11 mouse cellular contexts compared by ENCODE assay signal in the genomic region with DNA sequence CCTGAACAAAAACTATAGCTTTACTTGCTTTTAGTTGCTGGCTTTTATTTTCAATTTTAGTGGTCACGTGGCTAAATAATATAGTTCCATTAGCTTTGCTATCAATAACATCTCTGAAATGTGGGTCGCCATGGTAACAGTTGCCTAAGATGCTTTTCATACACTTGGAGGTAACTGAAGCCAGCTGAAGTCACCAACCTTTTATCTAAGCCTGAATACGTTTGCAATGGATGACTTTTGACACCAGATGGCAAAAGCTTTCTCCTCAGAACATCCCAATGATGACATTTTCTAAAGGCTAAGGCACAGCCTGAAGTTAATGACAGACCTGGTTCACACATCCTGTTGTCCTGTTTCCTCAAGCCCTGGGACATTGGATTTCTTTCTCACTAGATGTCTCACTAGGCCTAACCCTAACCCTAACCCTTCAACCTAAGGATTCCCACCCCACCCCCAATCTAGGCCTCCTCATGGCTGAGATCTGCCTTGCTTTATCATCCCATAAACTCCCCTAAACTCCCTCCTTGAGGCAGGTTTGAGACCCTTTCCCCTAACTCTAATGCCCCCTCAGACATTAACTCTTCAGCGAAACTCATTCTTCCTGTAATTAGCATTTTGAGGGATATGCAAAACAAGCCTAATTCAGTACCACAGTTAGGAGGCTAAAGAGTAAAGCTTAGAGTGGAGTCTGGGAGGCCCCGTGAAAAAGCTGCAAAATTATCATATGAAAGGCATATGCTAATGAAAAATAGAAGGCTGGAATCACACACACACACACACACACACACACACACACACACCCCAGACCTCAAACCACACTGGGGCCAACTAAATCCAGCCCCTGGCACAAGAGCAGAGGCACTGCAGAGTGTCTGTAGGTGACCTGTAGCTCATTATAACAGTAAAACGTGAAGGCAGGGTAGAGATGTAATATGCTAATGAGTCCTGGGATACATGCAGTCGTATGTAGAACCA.
DNase-seq lines count a peak whose midpoint lies in the region; ATAC-seq and TF ChIP-seq lines count a peak whose summit lies in the region.
"Had no signal": no experiment of that assay in that cellular context is flagged by ENCODE, and none has a peak within 500 bp of the region (broad histone marks: within the 10 kb centered on the region; RNA-seq: fewer than 3 reads in every experiment).

No protein-coding gene starts in this region.

- no peaks in the 10 kb centered on the region for H3K9me3 ChIP-seq in neural tube, embryonic 11.5 days (ENCODE audit: control insufficient read depth, low read length)
- H3K9me3 ChIP-seq in neural tube, embryonic 15.5 days (replicated peaks): no peaks in the 10 kb centered on the region
- H3K9me3 ChIP-seq in embryonic facial prominence, embryonic 10.5 days: no peaks in the 10 kb centered on the region
- no peaks in the 10 kb centered on the region for H3K9me3 ChIP-seq in hindbrain, embryonic 14.5 days (ENCODE audit: control insufficient read depth, low read length)
- H3K9me3 ChIP-seq: megakaryocyte, embryonic 14.5 days had no signal

- H3K36me3 ChIP-seq in neural tube, embryonic 11.5 days (ENCODE audit: control insufficient read depth, insufficient read depth, low read length): no peaks in the 10 kb centered on the region
- no peaks in the 10 kb centered on the region for H3K36me3 ChIP-seq in neural tube, embryonic 15.5 days
- H3K36me3 ChIP-seq in embryonic facial prominence, embryonic 10.5 days (replicated peaks): no peaks in the 10 kb centered on the region
- H3K36me3 ChIP-seq in hindbrain, embryonic 14.5 days (replicated peaks; ENCODE audit: control insufficient read depth, insufficient read depth): no peaks in the 10 kb centered on the region
- H3K36me3 ChIP-seq in kidney, adult 2 months (ENCODE audit: control insufficient read depth, insufficient read depth, low read length): no peaks in the 10 kb centered on the region

- WGBS in neural tube, embryonic 11.5 days: 39% methylated on average over 7 of the region's 7 CpGs
- 28% methylated on average over 7 of the region's 7 CpGs for WGBS in neural tube, embryonic 15.5 days
- WGBS in embryonic facial prominence, embryonic 10.5 days: 43% methylated on average over 7 of the region's 7 CpGs
- WGBS in hindbrain, embryonic 14.5 days: 24% methylated on average over 7 of the region's 7 CpGs
- WGBS in kidney, adult 2 months: 63% methylated on average over 7 of the region's 7 CpGs

- no peak overlapping the region for H3K9ac ChIP-seq in neural tube, embryonic 11.5 days (ENCODE audit: low read length)
- no peak overlapping the region for H3K9ac ChIP-seq in neural tube, embryonic 15.5 days (replicated peaks)
- H3K9ac ChIP-seq in hindbrain, embryonic 14.5 days: no peak overlapping the region

- 0 out of 2 replicates have a peak overlapping the region, but pooled peaks have one; percentile 3 for H3K27ac ChIP-seq in neural tube, embryonic 11.5 days (ENCODE audit: low read depth, low read length)
- H3K27ac ChIP-seq in neural tube, embryonic 15.5 days (replicated peaks): no peak overlapping the region
- peak overlapping the region; percentile 59; the same call in 1 of the 2 replicates for H3K27ac ChIP-seq in embryonic facial prominence, embryonic 10.5 days (replicated peaks)
- no peak overlapping the region for H3K27ac ChIP-seq in hindbrain, embryonic 14.5 days
- H3K27ac ChIP-seq in kidney, adult 2 months (ENCODE audit: insufficient read depth, low read depth, low read length): no peak overlapping the region

- peak; percentile 25 for DNase-seq in neural tube, embryonic 11.5 days (ENCODE audit: low spot score)
- DNase-seq in embryonic facial prominence, embryonic 10.5 days (ENCODE audit: low spot score): no peak
- DNase-seq in hindbrain, embryonic 14.5 days (ENCODE audit: low spot score): peak; percentile 55
- DNase-seq in thymus, postnatal 0 days (ENCODE audit: low spot score): no peak
- no peak for DNase-seq in spleen, postnatal 36 days (ENCODE audit: low spot score in 2 of 2)
- DNase-seq in right cerebral cortex, postnatal 25 days: no peak
- no peak for DNase-seq in kidney, adult 2 months
- DNase-seq: right cerebral cortex, postnatal 14 days; thymus, postnatal 25 days had no signal

- H3K4me2 ChIP-seq in neural tube, embryonic 11.5 days (ENCODE audit: low read depth): no peak overlapping the region
- no peak overlapping the region for H3K4me2 ChIP-seq in neural tube, embryonic 15.5 days
- H3K4me2 ChIP-seq in hindbrain, embryonic 14.5 days (replicated peaks): 0 out of 2 replicates have a peak overlapping the region, but pooled peaks have one; percentile 1

- no peaks in the 10 kb centered on the region for H3K4me1 ChIP-seq in neural tube, embryonic 11.5 days (ENCODE audit: control insufficient read depth, insufficient read depth, low read length)
- peaks cover 25% of the 10 kb centered on the region; the same call in 1 of the 2 replicates for H3K4me1 ChIP-seq in neural tube, embryonic 15.5 days
- peaks cover 21% of the 10 kb centered on the region for H3K4me1 ChIP-seq in embryonic facial prominence, embryonic 10.5 days
- H3K4me1 ChIP-seq in hindbrain, embryonic 14.5 days (replicated peaks; ENCODE audit: control insufficient read depth, insufficient read depth, low read length): peaks cover 16% of the 10 kb centered on the region
- no peaks in the 10 kb centered on the region for H3K4me1 ChIP-seq in kidney, adult 2 months (ENCODE audit: control insufficient read depth, insufficient read depth, low read length)

- no peak for TF ChIP-seq POLR2A in kidney, adult 2 months (IDR thresholded peaks at IDR 0.05; ENCODE audit: low read depth, low read length)

- H3K27me3 ChIP-seq in neural tube, embryonic 11.5 days (ENCODE audit: control insufficient read depth, insufficient read depth, low read length): no peaks in the 10 kb centered on the region
- H3K27me3 ChIP-seq in neural tube, embryonic 15.5 days (replicated peaks): no peaks in the 10 kb centered on the region; the same call in 1 of the 2 replicates
- H3K27me3 ChIP-seq in embryonic facial prominence, embryonic 10.5 days (replicated peaks; ENCODE audit: low read depth, poor library complexity, severe bottlenecking): peaks cover 27% of the 10 kb centered on the region
- H3K27me3 ChIP-seq in hindbrain, embryonic 14.5 days (ENCODE audit: control insufficient read depth, insufficient read depth, low read length): no peaks in the 10 kb centered on the region
- H3K27me3 ChIP-seq in kidney, adult 2 months (replicated peaks; ENCODE audit: control insufficient read depth, insufficient read depth, low read length): no peaks in the 10 kb centered on the region

- no peak overlapping the region for H3K4me3 ChIP-seq in neural tube, embryonic 11.5 days (ENCODE audit: low read depth, low read length)
- no peak overlapping the region for H3K4me3 ChIP-seq in neural tube, embryonic 15.5 days (replicated peaks)
- no peak overlapping the region for H3K4me3 ChIP-seq in embryonic facial prominence, embryonic 10.5 days
- no peak overlapping the region for H3K4me3 ChIP-seq in hindbrain, embryonic 14.5 days (replicated peaks; ENCODE audit: low read length)
- no peak overlapping the region for H3K4me3 ChIP-seq in kidney, adult 2 months (ENCODE audit: insufficient read depth, low read depth, low read length)
- H3K4me3 ChIP-seq: megakaryocyte, embryonic 14.5 days had no signal

- ATAC-seq in neural tube, embryonic 11.5 days (ENCODE audit: insufficient read depth, low FRiP score, low TSS enrichment): peak; percentile 72
- ATAC-seq in neural tube, embryonic 15.5 days (ENCODE audit: low FRiP score): no peak
- ATAC-seq in hindbrain, embryonic 14.5 days (ENCODE audit: low FRiP score): peak; percentile 69; the same call in 1 of the 2 replicates

- TF ChIP-seq CTCF in kidney, adult 2 months (conservative IDR thresholded peaks at IDR 0.05; ENCODE audit: insufficient read depth, insufficient read length, low read depth, low read length): no peak

Comparison
In these comparisons a context has a peak if more than half of its experiments do, and no peak if none do; other contexts are left out.
1. H3K27ac ChIP-seq: peak in neural tube, embryonic 11.5 days (single experiment) and embryonic facial prominence, embryonic 10.5 days (single experiment); none in neural tube, embryonic 15.5 days (single experiment), hindbrain, embryonic 14.5 days (single experiment) and kidney, adult 2 months (single experiment).
2. DNase-seq: peak in neural tube, embryonic 11.5 days (single experiment) and hindbrain, embryonic 14.5 days (single experiment); none in embryonic facial prominence, embryonic 10.5 days (single experiment), thymus, postnatal 0 days (single experiment), spleen, postnatal 36 days (0 of 2), right cerebral cortex, postnatal 25 days (single experiment) and kidney, adult 2 months (single experiment).